ENCODE assay signal across 16 mouse cellular contexts in genomic region chr2:160158599-160159261, GRCm38 (mm10).
DNase-seq lines count a peak whose midpoint lies in the region; ATAC-seq and TF ChIP-seq lines count a peak whose summit lies in the region.
"Had no signal": no experiment of that assay in that cellular context is flagged by ENCODE, and none has a peak within 500 bp of the region (broad histone marks: within the 10 kb centered on the region; RNA-seq: fewer than 3 reads in every experiment).

No protein-coding gene starts in this region.

- ATAC-seq in forebrain, embryonic 13.5 days, result peak; percentile 78
- no peak for ATAC-seq in forebrain, embryonic 11.5 days (replicated peaks; ENCODE audit: low FRiP score)
- ATAC-seq in hindbrain, embryonic 13.5 days (ENCODE audit: low FRiP score), result peak; percentile 82
- ATAC-seq in midbrain, embryonic 16.5 days, result peak; percentile 93
- ATAC-seq in CD4-positive, CD25-positive, alpha-beta regulatory T cell, adult 4 months, result no peak

- H3K9ac ChIP-seq in forebrain, embryonic 13.5 days, result no peak overlapping the region
- H3K9ac ChIP-seq in forebrain, embryonic 11.5 days (ENCODE audit: low read length), result no peak overlapping the region
- H3K9ac ChIP-seq in hindbrain, embryonic 13.5 days, result no peak overlapping the region
- no peak overlapping the region for H3K9ac ChIP-seq in midbrain, embryonic 16.5 days (ENCODE audit: low read depth, low read length)
- H3K9ac ChIP-seq: heart, embryonic 12.5 days; limb, embryonic 12.5 days; liver, embryonic 15.5 days had no signal

- WGBS in forebrain, embryonic 13.5 days, result 60% methylated on average over 13 of the region's 13 CpGs
- 80% methylated on average over 13 of the region's 13 CpGs for WGBS in forebrain, embryonic 11.5 days
- 52% methylated on average over 13 of the region's 13 CpGs for WGBS in hindbrain, embryonic 13.5 days
- 31% methylated on average over 13 of the region's 13 CpGs for WGBS in midbrain, embryonic 16.5 days

- no peak overlapping the region for H3K27ac ChIP-seq in forebrain, embryonic 13.5 days
- no peak overlapping the region for H3K27ac ChIP-seq in forebrain, embryonic 11.5 days (ENCODE audit: low read depth, low read length)
- no peak overlapping the region; the same call in 1 of the 2 replicates for H3K27ac ChIP-seq in hindbrain, embryonic 13.5 days
- peak overlapping the region; percentile 37 for H3K27ac ChIP-seq in midbrain, embryonic 16.5 days (ENCODE audit: low read length)
- H3K27ac ChIP-seq: limb, embryonic 12.5 days; liver, embryonic 15.5 days; stomach, postnatal 0 days had no signal

- H3K4me2 ChIP-seq in forebrain, embryonic 13.5 days, result no peak overlapping the region
- H3K4me2 ChIP-seq in forebrain, embryonic 11.5 days (ENCODE audit: low read depth, low read length, severe bottlenecking), result no peak overlapping the region
- peak overlapping the region; percentile 32; the same call in 1 of the 2 replicates for H3K4me2 ChIP-seq in hindbrain, embryonic 13.5 days
- H3K4me2 ChIP-seq in midbrain, embryonic 16.5 days (ENCODE audit: low read length), result peak overlapping the region; percentile 49
- H3K4me2 ChIP-seq: heart, embryonic 12.5 days; limb, embryonic 12.5 days; liver, embryonic 15.5 days had no signal

- H3K36me3 ChIP-seq in forebrain, embryonic 13.5 days (ENCODE audit: poor library complexity, severe bottlenecking), result no peaks in the 10 kb centered on the region
- H3K36me3 ChIP-seq in forebrain, embryonic 11.5 days (ENCODE audit: control insufficient read depth, insufficient read depth, low read length), result no peaks in the 10 kb centered on the region
- H3K36me3 ChIP-seq in hindbrain, embryonic 13.5 days, result no peaks in the 10 kb centered on the region
- H3K36me3 ChIP-seq in midbrain, embryonic 16.5 days (ENCODE audit: control insufficient read depth, insufficient read depth, low read length), result no peaks in the 10 kb centered on the region
- H3K36me3 ChIP-seq: heart, embryonic 12.5 days; limb, embryonic 12.5 days; liver, embryonic 15.5 days had no signal

- no peak for DNase-seq in forebrain, embryonic 11.5 days (ENCODE audit: low spot score)
- peak; percentile 74 for DNase-seq in brain, embryonic 14.5 days (ENCODE audit: low read depth)
- DNase-seq in thymus, postnatal 10 days (ENCODE audit: low spot score in 2 of 2), result no peak
- DNase-seq in ovary, postnatal 14 days (ENCODE audit: low spot score), result no peak
- DNase-seq: cerebellum, adult 18-20 months; gastrocnemius, postnatal 10 days; kidney, adult 8-10 months; thymus, postnatal 36 days had no signal

- no peaks in the 10 kb centered on the region for H3K27me3 ChIP-seq in forebrain, embryonic 13.5 days
- H3K27me3 ChIP-seq in forebrain, embryonic 11.5 days (ENCODE audit: control insufficient read depth, insufficient read depth, low read length), result no peaks in the 10 kb centered on the region
- no peaks in the 10 kb centered on the region for H3K27me3 ChIP-seq in hindbrain, embryonic 13.5 days
- H3K27me3 ChIP-seq in midbrain, embryonic 16.5 days (ENCODE audit: control insufficient read depth, insufficient read depth, low read depth, low read length), result no peaks in the 10 kb centered on the region
- H3K27me3 ChIP-seq: limb, embryonic 12.5 days; liver, embryonic 15.5 days had no signal

- H3K9me3 ChIP-seq in forebrain, embryonic 13.5 days (replicated peaks), result no peaks in the 10 kb centered on the region
- no peaks in the 10 kb centered on the region for H3K9me3 ChIP-seq in forebrain, embryonic 11.5 days (ENCODE audit: control insufficient read depth, low read length)
- H3K9me3 ChIP-seq in hindbrain, embryonic 13.5 days, result no peaks in the 10 kb centered on the region
- no peaks in the 10 kb centered on the region for H3K9me3 ChIP-seq in midbrain, embryonic 16.5 days (replicated peaks; ENCODE audit: control insufficient read depth, low read length, poor library complexity, severe bottlenecking)
- H3K9me3 ChIP-seq: heart, embryonic 12.5 days; limb, embryonic 12.5 days; liver, embryonic 15.5 days had no signal

- no peak overlapping the region for H3K4me3 ChIP-seq in forebrain, embryonic 13.5 days
- H3K4me3 ChIP-seq in forebrain, embryonic 11.5 days (ENCODE audit: low read depth, low read length), result no peak overlapping the region
- H3K4me3 ChIP-seq in hindbrain, embryonic 13.5 days, result no peak overlapping the region
- peak overlapping the region; percentile 6; the same call in 1 of the 2 replicates for H3K4me3 ChIP-seq in midbrain, embryonic 16.5 days (ENCODE audit: low read depth, low read length)
- H3K4me3 ChIP-seq: heart, embryonic 12.5 days; limb, embryonic 12.5 days; liver, embryonic 15.5 days had no signal

- H3K4me1 ChIP-seq in forebrain, embryonic 13.5 days, result peaks cover 10% of the 10 kb centered on the region
- no peaks in the 10 kb centered on the region for H3K4me1 ChIP-seq in forebrain, embryonic 11.5 days (replicated peaks; ENCODE audit: control insufficient read depth, insufficient read depth, low read length)
- peaks cover 13% of the 10 kb centered on the region for H3K4me1 ChIP-seq in hindbrain, embryonic 13.5 days (replicated peaks)
- H3K4me1 ChIP-seq in midbrain, embryonic 16.5 days (ENCODE audit: control insufficient read depth, insufficient read depth, low read length), result peaks cover 15% of the 10 kb centered on the region
- H3K4me1 ChIP-seq: limb, embryonic 12.5 days; liver, embryonic 15.5 days had no signal

- TF ChIP-seq POLR2A in brain, embryonic 14.5 days (IDR thresholded peaks at IDR 0.05; ENCODE audit: borderline replicate concordance, extremely low read depth, insufficient read depth, insufficient read length, poor library complexity, severe bottlenecking), result no peak

- TF ChIP-seq CTCF in brain, embryonic 14.5 days (IDR thresholded peaks at IDR 0.05; ENCODE audit: borderline replicate concordance, extremely low read depth, insufficient read depth, insufficient read length), result no peak

Comparison
In these comparisons a context has a peak if more than half of its experiments do, and no peak if none do; other contexts are left out.
1. ATAC-seq: peak in forebrain, embryonic 13.5 days (single experiment), hindbrain, embryonic 13.5 days (single experiment) and midbrain, embryonic 16.5 days (single experiment); none in forebrain, embryonic 11.5 days (single experiment) and CD4-positive, CD25-positive, alpha-beta regulatory T cell, adult 4 months (single experiment).
2. H3K4me2 ChIP-seq: peak in hindbrain, embryonic 13.5 days (single experiment) and midbrain, embryonic 16.5 days (single experiment); none in forebrain, embryonic 13.5 days (single experiment) and forebrain, embryonic 11.5 days (single experiment).